Mouse (Mus musculus): ENCODE measurements around the gene Carmil1.

- TF ChIP-seq GATA1 (IDR thresholded peaks at IDR 0.05; ENCODE audit: low read length) (no peak), TAL1 (IDR thresholded peaks at IDR 0.05; ENCODE audit: low read length) (no peak)
These were observed 180.0 kb downstream of the Carmil1 start for GRCm38 (mm10) chr13:24100516-24101094.

Measured in erythroblast, embryonic 14.5 days (primary cell).